8 mouse cellular contexts compared by ENCODE assay signal in genomic region chr9:86695199-86695817, GRCm38 (mm10). TPM values are rescaled to one million over a fixed set of nuclear protein-coding genes. Genes with fewer than 3 reads are reported as not detected.
DNase-seq lines count a peak whose midpoint lies in the region; ATAC-seq and TF ChIP-seq lines count a peak whose summit lies in the region.

No protein-coding gene starts in this region.

- H3K36me3 ChIP-seq in liver, adult 2 months (ENCODE audit: control insufficient read depth, insufficient read depth, low read length): peaks cover 2% of the 10 kb centered on the region; the same call in 1 of the 2 replicates
- no peaks in the 10 kb centered on the region for H3K36me3 ChIP-seq in hindbrain, embryonic 14.5 days (replicated peaks; ENCODE audit: control insufficient read depth, insufficient read depth)
- no peaks in the 10 kb centered on the region for H3K36me3 ChIP-seq in limb, embryonic 10.5 days
- no peaks in the 10 kb centered on the region for H3K36me3 ChIP-seq in stomach, embryonic 16.5 days (ENCODE audit: control insufficient read depth, insufficient read depth, low read length)

- TF ChIP-seq POLR2A in liver, adult 2 months (IDR thresholded peaks at IDR 0.05; ENCODE audit: extremely low read depth, insufficient read depth, low read length): 0 out of 2 replicates have a peak, but pooled peaks have one; percentile 32

- peak overlapping the region; percentile 100 for H3K4me3 ChIP-seq in liver, adult 2 months (ENCODE audit: insufficient read depth, low read depth, low read length)
- H3K4me3 ChIP-seq in hindbrain, embryonic 14.5 days (replicated peaks; ENCODE audit: low read length): peak overlapping the region; percentile 82
- peak overlapping the region; percentile 78 for H3K4me3 ChIP-seq in limb, embryonic 10.5 days
- H3K4me3 ChIP-seq in stomach, embryonic 16.5 days (replicated peaks; ENCODE audit: low read length): peak overlapping the region; percentile 68

- H3K27ac ChIP-seq in liver, adult 2 months (replicated peaks; ENCODE audit: insufficient read depth, low read depth, low read length): peak overlapping the region; percentile 100
- peak overlapping the region; percentile 70 for H3K27ac ChIP-seq in hindbrain, embryonic 14.5 days
- peak overlapping the region; percentile 85 for H3K27ac ChIP-seq in limb, embryonic 10.5 days
- H3K27ac ChIP-seq in stomach, embryonic 16.5 days (ENCODE audit: low read length): no peak overlapping the region

- H3K79me2 ChIP-seq in liver, adult 2 months (ENCODE audit: control insufficient read depth, insufficient read depth, low read length): peaks cover 9% of the 10 kb centered on the region

- ATAC-seq in hindbrain, embryonic 14.5 days (ENCODE audit: low FRiP score): peak; percentile 76
- ATAC-seq in stomach, embryonic 16.5 days (ENCODE audit: insufficient read depth, low FRiP score): peak; percentile 54; the same call in 1 of the 2 replicates

- peaks cover 18% of the 10 kb centered on the region; the same call in 1 of the 2 replicates for H3K4me1 ChIP-seq in liver, adult 2 months (ENCODE audit: control insufficient read depth, insufficient read depth, low read length)
- no peaks in the 10 kb centered on the region for H3K4me1 ChIP-seq in hindbrain, embryonic 14.5 days (replicated peaks; ENCODE audit: control insufficient read depth, insufficient read depth, low read length)
- peaks cover 9% of the 10 kb centered on the region for H3K4me1 ChIP-seq in limb, embryonic 10.5 days
- H3K4me1 ChIP-seq in stomach, embryonic 16.5 days (ENCODE audit: control insufficient read depth, insufficient read depth, low read length): no peaks in the 10 kb centered on the region

- H3K9ac ChIP-seq in liver, adult 2 months (ENCODE audit: low read depth, low read length): peak overlapping the region; percentile 100
- peak overlapping the region; percentile 83 for H3K9ac ChIP-seq in hindbrain, embryonic 14.5 days
- H3K9ac ChIP-seq in stomach, embryonic 16.5 days (ENCODE audit: low read length): peak overlapping the region; percentile 76

- peak; percentile 46 for DNase-seq in liver, adult 2 months (ENCODE audit: extremely low read depth, low read depth, low spot score)
- DNase-seq in liver: no peak
- peak; percentile 16 for DNase-seq in cerebellum, adult 8-10 months
- DNase-seq in frontal cortex, postnatal 25 days (ENCODE audit: low spot score in 2 of 2): peak; percentile 12 to 18
- peak; percentile 48 for DNase-seq in hindbrain, embryonic 14.5 days (ENCODE audit: low spot score)
- peak; percentile 62 for DNase-seq in limb, embryonic 10.5 days (ENCODE audit: low spot score)
- DNase-seq in mesoderm, embryonic 11.5 days (ENCODE audit: low read depth, low spot score): peak; percentile 25

- no peaks in the 10 kb centered on the region for H3K27me3 ChIP-seq in liver, adult 2 months (ENCODE audit: control insufficient read depth, insufficient read depth, low read length)
- H3K27me3 ChIP-seq in hindbrain, embryonic 14.5 days (ENCODE audit: control insufficient read depth, insufficient read depth, low read length): no peaks in the 10 kb centered on the region
- H3K27me3 ChIP-seq in limb, embryonic 10.5 days (ENCODE audit: low read depth, poor library complexity, severe bottlenecking): peaks cover 22% of the 10 kb centered on the region
- no peaks in the 10 kb centered on the region for H3K27me3 ChIP-seq in stomach, embryonic 16.5 days (ENCODE audit: control insufficient read depth, insufficient read depth, low read length)

- peak overlapping the region; percentile 74 for H3K4me2 ChIP-seq in hindbrain, embryonic 14.5 days (replicated peaks)
- peak overlapping the region; percentile 87 for H3K4me2 ChIP-seq in stomach, embryonic 16.5 days (ENCODE audit: low read depth, low read length)

- WGBS in liver, adult 2 months: 2% methylated on average over 51 of the region's 56 CpGs
- under 1% methylated on average over 48 of the region's 56 CpGs for WGBS in hindbrain, embryonic 14.5 days
- 1% methylated on average over 50 of the region's 56 CpGs for WGBS in limb, embryonic 10.5 days
- WGBS in stomach, embryonic 16.5 days: 1% methylated on average over 41 of the region's 56 CpGs

- TF ChIP-seq CTCF in liver, adult 2 months (IDR thresholded peaks at IDR 0.05; ENCODE audit: low read depth, low read length): no peak

- H3K9me3 ChIP-seq in hindbrain, embryonic 14.5 days (ENCODE audit: control insufficient read depth, low read length): no peaks in the 10 kb centered on the region
- H3K9me3 ChIP-seq in limb, embryonic 10.5 days (replicated peaks): no peaks in the 10 kb centered on the region
- no peaks in the 10 kb centered on the region for H3K9me3 ChIP-seq in stomach, embryonic 16.5 days (replicated peaks; ENCODE audit: control insufficient read depth, low read length)

RNA-seq across cellular contexts. Expression of gene Me1, which starts 0.4 kb away (rescaled TPM):
- total RNA-seq in liver, adult 2 months (2014; rRNA removed): 62.8 and 87.4 TPM in 2 replicates
- polyA plus RNA-seq in liver, adult 2 months (2012; rRNA removed): 66.3 and 101 TPM in 2 replicates
- polyA plus RNA-seq in hindbrain, embryonic 14.5 days (2014; fragmentation: Nextera tagmentation; extraction: Ambion mirVana): 53.5 and 61.8 TPM in 2 replicates
- 6.2 and 9.4 TPM in 2 replicates for polyA plus RNA-seq in limb, embryonic 10.5 days (2016; fragmentation: Nextera tagmentation; extraction: Ambion mirVana)
- polyA plus RNA-seq in stomach, embryonic 16.5 days (2015; fragmentation: Nextera tagmentation; extraction: Ambion mirVana): 26.6 and 39.2 TPM in 2 replicates

RNA-seq across cellular contexts. Expression of gene Prss35, which starts 48.1 kb away (rescaled TPM):
- 0.20 TPM in 1 of 2 replicates, not detected in the other for total RNA-seq in liver, adult 2 months (2014; rRNA removed)
- polyA plus RNA-seq in liver, adult 2 months (2012; rRNA removed): 0.02 TPM in 1 of 2 replicates, not detected in the other
- polyA plus RNA-seq in hindbrain, embryonic 14.5 days (2014; fragmentation: Nextera tagmentation; extraction: Ambion mirVana): 6.6 and 7.2 TPM in 2 replicates
- polyA plus RNA-seq in limb, embryonic 10.5 days (2016; fragmentation: Nextera tagmentation; extraction: Ambion mirVana): 1.8 and 2.3 TPM in 2 replicates
- polyA plus RNA-seq in stomach, embryonic 16.5 days (2015; fragmentation: Nextera tagmentation; extraction: Ambion mirVana): 21.9 and 23.0 TPM in 2 replicates
